Comparison of ENCODE assay signal across 9 mouse cellular contexts in the genomic region with DNA sequence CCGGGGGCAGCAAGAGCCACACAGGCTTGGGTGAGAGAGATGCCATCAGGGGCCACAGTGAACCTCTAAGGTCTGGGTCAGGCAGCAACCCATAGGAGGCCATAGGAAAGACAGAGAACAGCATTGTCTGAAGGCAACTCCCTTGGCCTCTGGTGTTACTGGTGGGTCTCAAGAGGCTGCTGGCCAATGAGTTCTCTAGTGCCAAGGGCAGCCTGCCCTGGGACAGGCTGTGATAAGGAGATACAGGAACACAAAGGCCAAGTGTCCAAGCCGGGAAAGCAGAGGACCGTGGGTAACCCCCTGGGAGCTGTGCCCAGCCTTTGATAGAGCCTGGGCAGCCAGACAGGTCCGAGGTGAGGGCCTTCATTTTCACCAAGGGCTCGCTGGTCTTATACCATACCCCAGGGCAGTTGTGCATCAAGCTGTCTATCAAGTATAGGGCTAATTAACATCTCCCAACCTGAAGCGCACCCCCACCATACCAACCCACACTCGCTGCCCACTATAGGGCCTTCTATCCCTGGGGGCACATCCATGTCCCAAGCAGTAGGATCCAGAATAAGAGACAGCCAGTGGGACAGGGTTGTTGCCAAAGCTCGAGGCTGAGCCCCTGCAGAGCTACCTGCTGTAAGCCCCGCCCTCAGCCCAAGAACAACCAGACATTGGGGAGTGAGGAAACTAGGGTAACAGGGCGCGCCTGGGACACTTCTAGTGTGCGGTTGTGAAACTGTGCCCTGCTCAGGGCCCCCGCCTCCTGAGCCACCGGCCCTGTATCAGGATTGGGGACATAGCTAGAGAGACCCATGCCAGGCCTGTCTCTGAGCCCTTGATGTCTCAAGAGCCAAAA. TPM values are rescaled to one million over a fixed set of nuclear protein-coding genes. Genes with fewer than 3 reads are reported as not detected.
DNase-seq lines count a peak whose midpoint lies in the region; ATAC-seq lines count a peak whose summit lies in the region.
"Had no signal": no experiment of that assay in that cellular context is flagged by ENCODE, and none has a peak within 500 bp of the region (broad histone marks: within the 10 kb centered on the region; RNA-seq: fewer than 3 reads in every experiment).

No protein-coding gene starts in this region.

- no peaks in the 10 kb centered on the region for H3K27me3 ChIP-seq in heart, embryonic 12.5 days (replicated peaks)
- H3K27me3 ChIP-seq in liver, embryonic 12.5 days (replicated peaks): no peaks in the 10 kb centered on the region
- no peaks in the 10 kb centered on the region for H3K27me3 ChIP-seq in neural tube, embryonic 14.5 days (ENCODE audit: control insufficient read depth, insufficient read depth, low read length)

- H3K27ac ChIP-seq in heart, embryonic 12.5 days (ENCODE audit: poor library complexity, severe bottlenecking): 0 out of 2 replicates have a peak overlapping the region, but pooled peaks have one; percentile 3
- H3K27ac ChIP-seq in liver, embryonic 12.5 days: no peak overlapping the region
- H3K27ac ChIP-seq in neural tube, embryonic 14.5 days (ENCODE audit: low read depth, low read length): no peak overlapping the region
- H3K27ac ChIP-seq: macrophage had no signal

- H3K9me3 ChIP-seq in heart, embryonic 12.5 days (replicated peaks): no peaks in the 10 kb centered on the region
- no peaks in the 10 kb centered on the region for H3K9me3 ChIP-seq in liver, embryonic 12.5 days (replicated peaks)
- H3K9me3 ChIP-seq in neural tube, embryonic 14.5 days (ENCODE audit: control insufficient read depth, low read length): no peaks in the 10 kb centered on the region

- no peak overlapping the region for H3K4me3 ChIP-seq in heart, embryonic 12.5 days
- peak overlapping the region; percentile 77 for H3K4me3 ChIP-seq in liver, embryonic 12.5 days
- peak overlapping the region; percentile 13; the same call in 1 of the 2 replicates for H3K4me3 ChIP-seq in neural tube, embryonic 14.5 days (ENCODE audit: low read depth, low read length)

- H3K9ac ChIP-seq in heart, embryonic 12.5 days: peak overlapping the region; percentile 37
- H3K9ac ChIP-seq in liver, embryonic 12.5 days: no peak overlapping the region; the same call in 1 of the 2 replicates
- H3K9ac ChIP-seq in neural tube, embryonic 14.5 days (replicated peaks; ENCODE audit: low read depth, low read length): 0 out of 2 replicates have a peak overlapping the region, but pooled peaks have one; percentile 12

- H3K4me1 ChIP-seq in heart, embryonic 12.5 days (replicated peaks): peaks cover 41% of the 10 kb centered on the region
- H3K4me1 ChIP-seq in liver, embryonic 12.5 days: peaks cover 50% of the 10 kb centered on the region
- peaks cover 28% of the 10 kb centered on the region for H3K4me1 ChIP-seq in neural tube, embryonic 14.5 days (ENCODE audit: control insufficient read depth, insufficient read depth, low read length)

- ATAC-seq in heart, embryonic 12.5 days (ENCODE audit: insufficient number of reproducible peaks, low FRiP score): no peak
- ATAC-seq in liver, embryonic 12.5 days: no peak
- no peak for ATAC-seq in neural tube, embryonic 14.5 days (ENCODE audit: low read depth)

- DNase-seq in ovary, adult 18-20 months (ENCODE audit: low spot score): peak; percentile 83
- DNase-seq in ovary, postnatal 14 days (ENCODE audit: low spot score): no peak
- DNase-seq in urinary bladder, postnatal 10 days (ENCODE audit: low spot score): no peak
- no peak for DNase-seq in adrenal gland, postnatal 14 days
- no peak for DNase-seq in frontal cortex, postnatal 25 days (ENCODE audit: low spot score in 2 of 2)

- H3K36me3 ChIP-seq in heart, embryonic 12.5 days: peaks cover 60% of the 10 kb centered on the region
- peaks cover 67% of the 10 kb centered on the region for H3K36me3 ChIP-seq in liver, embryonic 12.5 days
- H3K36me3 ChIP-seq in neural tube, embryonic 14.5 days (ENCODE audit: control insufficient read depth, insufficient read depth, low read length): peaks cover 44% of the 10 kb centered on the region

- peak overlapping the region; percentile 85 for H3K4me2 ChIP-seq in heart, embryonic 12.5 days
- H3K4me2 ChIP-seq in liver, embryonic 12.5 days: peak overlapping the region; percentile 95
- H3K4me2 ChIP-seq in neural tube, embryonic 14.5 days (ENCODE audit: low read depth, low read length): peak overlapping the region; percentile 99

- 77% methylated on average over 14 of the region's 14 CpGs for WGBS in heart, embryonic 12.5 days
- 83% methylated on average over 14 of the region's 14 CpGs for WGBS in liver, embryonic 12.5 days (ENCODE audit: insufficient replicate concordance)
- WGBS in neural tube, embryonic 14.5 days: 82% methylated on average over 14 of the region's 14 CpGs

RNA-seq across cellular contexts. Expression of gene Fasn, which starts 3.0 kb away (rescaled TPM):
- polyA plus RNA-seq in heart, embryonic 12.5 days (2016; fragmentation: Nextera tagmentation; extraction: Ambion mirVana): 45.1 and 47.5 TPM in 2 replicates
- polyA plus RNA-seq in liver, embryonic 12.5 days (2016; fragmentation: Nextera tagmentation; extraction: Ambion mirVana): 35.9 and 40.3 TPM in 2 replicates
- polyA plus RNA-seq in neural tube, embryonic 14.5 days (2014; fragmentation: Nextera tagmentation; extraction: Ambion mirVana): 107 and 117 TPM in 2 replicates
- 94.1 and 150 TPM in 2 replicates for total RNA-seq in adrenal gland, postnatal 14 days (2021)

RNA-seq across cellular contexts. Expression of gene Dus1l, which starts 25.1 kb away (rescaled TPM):
- 48.0 and 48.3 TPM in 2 replicates for polyA plus RNA-seq in heart, embryonic 12.5 days (2016; fragmentation: Nextera tagmentation; extraction: Ambion mirVana)
- 99.5 and 100.0 TPM in 2 replicates for polyA plus RNA-seq in liver, embryonic 12.5 days (2016; fragmentation: Nextera tagmentation; extraction: Ambion mirVana)
- 44.8 and 47.8 TPM in 2 replicates for polyA plus RNA-seq in neural tube, embryonic 14.5 days (2014; fragmentation: Nextera tagmentation; extraction: Ambion mirVana)
- total RNA-seq in adrenal gland, postnatal 14 days (2021): 64.5 and 70.5 TPM in 2 replicates

RNA-seq across cellular contexts. Expression of gene Gps1, which starts 37.2 kb away (rescaled TPM):
- polyA plus RNA-seq in heart, embryonic 12.5 days (2016; fragmentation: Nextera tagmentation; extraction: Ambion mirVana): 139 and 140 TPM in 2 replicates
- 128 and 135 TPM in 2 replicates for polyA plus RNA-seq in liver, embryonic 12.5 days (2016; fragmentation: Nextera tagmentation; extraction: Ambion mirVana)
- 302 and 312 TPM in 2 replicates for polyA plus RNA-seq in neural tube, embryonic 14.5 days (2014; fragmentation: Nextera tagmentation; extraction: Ambion mirVana)
- total RNA-seq in adrenal gland, postnatal 14 days (2021): 101 and 107 TPM in 2 replicates

RNA-seq across cellular contexts. Expression of gene Rfng, which starts 37.3 kb away (rescaled TPM):
- polyA plus RNA-seq in heart, embryonic 12.5 days (2016; fragmentation: Nextera tagmentation; extraction: Ambion mirVana): 23.2 and 24.9 TPM in 2 replicates
- 22.4 and 22.9 TPM in 2 replicates for polyA plus RNA-seq in liver, embryonic 12.5 days (2016; fragmentation: Nextera tagmentation; extraction: Ambion mirVana)
- 89.6 and 91.1 TPM in 2 replicates for polyA plus RNA-seq in neural tube, embryonic 14.5 days (2014; fragmentation: Nextera tagmentation; extraction: Ambion mirVana)
- total RNA-seq in adrenal gland, postnatal 14 days (2021): 18.5 and 18.6 TPM in 2 replicates

RNA-seq across cellular contexts. Expression of gene Hmga1b, which starts 58.7 kb away (rescaled TPM):
- polyA plus RNA-seq in heart, embryonic 12.5 days (2016; fragmentation: Nextera tagmentation; extraction: Ambion mirVana): 3.5 and 5.3 TPM in 2 replicates
- 6.4 and 7.3 TPM in 2 replicates for polyA plus RNA-seq in liver, embryonic 12.5 days (2016; fragmentation: Nextera tagmentation; extraction: Ambion mirVana)
- 0.52 and 2.1 TPM in 2 replicates for polyA plus RNA-seq in neural tube, embryonic 14.5 days (2014; fragmentation: Nextera tagmentation; extraction: Ambion mirVana)
- 20.9 and 46.6 TPM in 2 replicates for total RNA-seq in adrenal gland, postnatal 14 days (2021)
